Mouse (Mus musculus) Patski (cell line): ENCODE measurements at regions not wholly inside any gene's neighbourhood (a gene's known extent, or its start where the extent isn't known, plus 50 kb on each side); places are given as distances from the start of the nearest gene placed in this dataset.
A peak's percentile ranks its signal among the peaks of the same experiment; 100 is the strongest.
"Not testable (repeated sequence)": the region's sequence is repeated elsewhere in the genome, so short reads cannot be mapped to it uniquely, and the experiment has no call there.

ENCODE experiments used
- ATAC-seq: fragments of 100-300 bp; one replicate; pipeline ENCODE4 v1.8.0; 2021
- CTCF ChIA-PET: fragments of 350-600 bp; sonication (Branson Sonifier 250); formaldehyde crosslinking; loops from one replicate; lab custom pipeline; 2022; ENCODE audit warnings: inconsistent platforms; lab: Charles Lee
- POLR2A ChIA-PET: fragments of 350-600 bp; sonication (Branson Sonifier 250); formaldehyde crosslinking; loops from one replicate; lab custom pipeline; 2022; ENCODE audit warnings: antibody characterized with exemption, inconsistent platforms; lab: Charles Lee
- DNase-seq: peaks from one replicate; pipeline ENCODE4 v3.0.0-alpha.2; 2011; ENCODE audit warnings: low read depth, low spot score
- H3K27me3 ChIP-seq: fragments of 371-371 bp; one replicate; pipeline ENCODE4 v1.5.1; 2021
- CTCF ChIP-seq: fragments of 100-300 bp; IDR thresholded peaks from one replicate; pipeline ENCODE4 v1.5.1; 2021
- in situ Hi-C: fragments of 300-500 bp; cut with MboI; formaldehyde crosslinking; loops from 3 replicates; pipeline ENCODE4 v1.11.1; 2018; ENCODE audit warnings: low pct_unique_long_range_greater_than_20kb, mixed read lengths

GRCm38 (mm10) chr13:3341416-3341815, 196.4 kb upstream of the Gdi2 start:
- no peak for TF ChIP-seq CTCF
- POLR2A ChIA-PET = no interaction called here
- in situ Hi-C loops = no loop called here

GRCm38 (mm10) chr13:3343611-3344010, 194.3 kb upstream of the Gdi2 start:
- in situ Hi-C loops = no loop called here
- TF ChIP-seq CTCF = no peak
- ChIA-PET POLR2A (no interaction called here), CTCF (no interaction called here)
- no peak for ATAC-seq
- DNase-seq = no peak
- H3K27me3 ChIP-seq = no peaks in the 10 kb centered on the region

More at GRCm38 (mm10) chr13:3341416-3341815, 196.4 kb upstream of the Gdi2 start:
- CTCF ChIA-PET = no interaction called here
- DNase-seq (no peak), ATAC-seq (no peak)
- H3K27me3 ChIP-seq = no peaks in the 10 kb centered on the region

- peaks cover 21% of the 10 kb centered on the region for H3K27me3 ChIP-seq
- CTCF ChIA-PET, in situ Hi-C loops, ATAC-seq, POLR2A ChIA-PET, DNase-seq: not testable (repeated sequence)
Measured at GRCm38 (mm10) chr13:3354912-3355311, 183.0 kb upstream of the Gdi2 start.

DNA sequence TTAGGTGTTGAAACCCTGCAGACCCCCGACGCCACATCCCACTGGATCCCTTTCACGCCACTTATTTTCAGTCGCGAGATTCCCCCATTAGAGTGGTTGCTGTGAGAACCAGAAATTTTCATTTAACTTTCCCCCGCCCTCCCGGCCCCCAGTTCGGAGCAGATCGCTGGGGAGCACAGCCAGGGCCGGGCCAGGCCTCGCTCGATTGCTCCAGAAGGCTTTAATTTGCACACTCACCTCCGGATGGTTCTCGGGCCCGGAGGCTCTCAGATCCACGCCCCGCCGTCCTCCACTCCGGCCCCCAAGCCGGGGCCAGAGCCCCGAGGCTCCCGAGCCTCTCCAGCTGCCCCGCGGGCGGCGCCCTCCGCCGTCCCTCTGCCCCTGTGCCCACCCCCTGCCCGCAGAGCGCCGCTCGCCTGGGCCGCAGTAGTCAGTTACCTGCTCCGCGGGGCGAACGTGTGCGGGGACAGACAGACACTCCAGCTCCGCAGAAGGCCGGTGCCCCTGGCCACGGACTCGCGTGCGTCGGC, 179.7 kb upstream of the Gdi2 start:
- ATAC-seq (no peak), DNase-seq (no peak)
- in situ Hi-C loops = no loop called here
- ChIA-PET POLR2A (no interaction called here), CTCF (no interaction called here)
- TF ChIP-seq CTCF = no peak
- H3K27me3 ChIP-seq = peaks cover 17% of the 10 kb centered on the region

- DNase-seq (no peak), ATAC-seq (peak; percentile 16)
- peaks cover 12% of the 10 kb centered on the region for H3K27me3 ChIP-seq
- in situ Hi-C loops = no loop called here
- ChIA-PET CTCF (no interaction called here), POLR2A (no interaction called here)
- TF ChIP-seq CTCF = no peak
Measured at GRCm38 (mm10) chr13:3358996-3359750, 178.7 kb upstream of the Gdi2 start.

GRCm38 (mm10) chr13:3359751-3360260, 178.1 kb upstream of the Gdi2 start:
- in situ Hi-C loops, CTCF ChIA-PET, POLR2A ChIA-PET, DNase-seq: not testable (repeated sequence)
- ATAC-seq = peak; percentile 19
- H3K27me3 ChIP-seq = peaks cover 12% of the 10 kb centered on the region

GRCm38 (mm10) chr13:3360503-3361490, 177.1 kb upstream of the Gdi2 start:
- peaks cover 12% of the 10 kb centered on the region for H3K27me3 ChIP-seq
- in situ Hi-C loops = no loop called here
- DNase-seq (no peak), ATAC-seq (peak; percentile 44)
- POLR2A ChIA-PET = no interaction called here
- CTCF ChIA-PET = no interaction called here
- TF ChIP-seq CTCF = no peak

DNA sequence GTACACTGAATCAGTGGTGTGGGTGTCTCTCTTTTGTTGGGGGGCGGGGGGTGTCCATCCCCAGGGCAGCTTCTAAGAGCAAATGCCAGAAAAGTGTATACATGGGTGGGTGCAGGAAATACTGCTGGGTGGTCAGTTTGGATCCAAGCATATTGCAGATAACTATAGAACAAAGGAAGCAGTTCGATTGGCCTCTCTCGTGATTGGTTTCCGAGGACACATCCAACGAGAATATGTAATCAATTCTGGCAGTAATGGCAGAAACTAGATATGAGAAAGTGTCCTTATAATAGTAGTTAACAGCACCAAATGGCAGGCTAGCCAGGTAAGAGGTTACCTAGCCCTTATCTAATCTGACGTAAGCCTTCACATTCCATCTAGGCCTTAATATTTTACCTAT, 165.2 kb upstream of the Gdi2 start:
- DNase-seq (no peak), ATAC-seq (no peak)
- H3K27me3 ChIP-seq = peaks cover 11% of the 10 kb centered on the region
- ChIA-PET POLR2A (no interaction called here), CTCF (no interaction called here)
- TF ChIP-seq CTCF = no peak
- in situ Hi-C loops = no loop called here

DNA sequence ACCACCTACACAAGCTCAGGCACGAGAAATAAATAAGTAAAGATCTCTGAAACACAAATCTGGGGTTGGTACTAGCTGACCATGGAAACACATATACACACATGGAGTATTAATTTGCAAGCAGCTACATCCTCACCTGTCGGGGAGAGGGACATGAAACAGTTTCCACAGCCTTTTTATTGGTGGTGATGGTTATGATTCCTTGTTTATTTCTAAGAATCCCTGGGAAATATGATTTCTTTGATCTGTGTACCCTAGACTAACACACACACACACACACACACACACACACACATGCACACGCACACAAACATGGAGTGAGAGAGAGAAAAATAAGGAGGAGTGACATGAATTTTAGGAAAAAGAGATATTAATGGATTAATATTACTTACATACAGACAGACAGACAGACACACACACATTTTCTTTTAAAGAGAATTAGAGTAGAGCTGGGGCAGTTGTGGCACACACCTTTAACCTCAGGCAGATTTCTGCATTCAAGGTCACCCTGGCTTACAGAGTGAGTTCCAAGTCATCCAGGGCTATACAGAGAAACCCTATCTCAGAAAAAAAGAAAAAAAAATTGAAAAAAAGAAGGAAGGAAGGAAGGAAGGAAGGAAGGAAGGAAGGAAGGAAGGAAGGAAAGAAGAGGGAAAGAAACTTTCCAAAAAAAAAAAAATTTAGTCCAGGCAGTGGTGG, 164.2 kb upstream of the Gdi2 start:
- ATAC-seq, POLR2A ChIA-PET, in situ Hi-C loops, CTCF ChIA-PET: not testable (repeated sequence)
- DNase-seq = peak; percentile 48
- peaks cover 11% of the 10 kb centered on the region for H3K27me3 ChIP-seq

DNA sequence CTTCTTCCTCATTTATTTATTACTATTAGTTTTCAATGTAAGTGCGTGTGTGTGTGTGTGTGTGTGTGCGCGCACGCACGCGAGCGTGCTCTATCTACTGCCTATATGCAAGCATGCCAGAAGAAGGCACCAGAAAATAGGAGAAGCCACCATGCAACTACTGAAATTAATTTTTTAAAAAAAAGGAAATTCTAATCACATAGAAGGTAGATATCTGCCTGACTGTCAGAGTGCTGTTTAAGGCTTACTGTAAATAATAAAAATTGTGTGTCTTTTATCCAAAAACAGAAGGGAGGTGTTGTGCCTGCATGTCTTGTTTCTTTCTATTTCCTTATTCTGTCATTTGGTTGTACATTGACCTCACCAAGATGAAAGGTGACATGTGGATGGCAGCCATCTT, 163.1 kb upstream of the Gdi2 start:
- ChIA-PET POLR2A (no interaction called here), CTCF (no interaction called here)
- no peak for TF ChIP-seq CTCF
- in situ Hi-C loops = no loop called here
- DNase-seq = no peak
- peaks cover 11% of the 10 kb centered on the region for H3K27me3 ChIP-seq
- ATAC-seq = no peak

GRCm38 (mm10) chr13:3377801-3378200, 160.1 kb upstream of the Gdi2 start:
- in situ Hi-C loops, DNase-seq, ATAC-seq, CTCF ChIA-PET, H3K27me3 ChIP-seq, POLR2A ChIA-PET: not testable (repeated sequence)
